Mouse (Mus musculus): ENCODE measurements around the gene Noc4l. TPM values are rescaled to one million over a fixed set of nuclear protein-coding genes. Genes with fewer than 3 reads are reported as not detected.

Gene Noc4l
- 53.3 and 55.5 TPM in 2 replicates for polyA plus RNA-seq (2011; ENCODE audit: insufficient read depth, insufficient read length, low read depth, missing spikeins)

DNA sequence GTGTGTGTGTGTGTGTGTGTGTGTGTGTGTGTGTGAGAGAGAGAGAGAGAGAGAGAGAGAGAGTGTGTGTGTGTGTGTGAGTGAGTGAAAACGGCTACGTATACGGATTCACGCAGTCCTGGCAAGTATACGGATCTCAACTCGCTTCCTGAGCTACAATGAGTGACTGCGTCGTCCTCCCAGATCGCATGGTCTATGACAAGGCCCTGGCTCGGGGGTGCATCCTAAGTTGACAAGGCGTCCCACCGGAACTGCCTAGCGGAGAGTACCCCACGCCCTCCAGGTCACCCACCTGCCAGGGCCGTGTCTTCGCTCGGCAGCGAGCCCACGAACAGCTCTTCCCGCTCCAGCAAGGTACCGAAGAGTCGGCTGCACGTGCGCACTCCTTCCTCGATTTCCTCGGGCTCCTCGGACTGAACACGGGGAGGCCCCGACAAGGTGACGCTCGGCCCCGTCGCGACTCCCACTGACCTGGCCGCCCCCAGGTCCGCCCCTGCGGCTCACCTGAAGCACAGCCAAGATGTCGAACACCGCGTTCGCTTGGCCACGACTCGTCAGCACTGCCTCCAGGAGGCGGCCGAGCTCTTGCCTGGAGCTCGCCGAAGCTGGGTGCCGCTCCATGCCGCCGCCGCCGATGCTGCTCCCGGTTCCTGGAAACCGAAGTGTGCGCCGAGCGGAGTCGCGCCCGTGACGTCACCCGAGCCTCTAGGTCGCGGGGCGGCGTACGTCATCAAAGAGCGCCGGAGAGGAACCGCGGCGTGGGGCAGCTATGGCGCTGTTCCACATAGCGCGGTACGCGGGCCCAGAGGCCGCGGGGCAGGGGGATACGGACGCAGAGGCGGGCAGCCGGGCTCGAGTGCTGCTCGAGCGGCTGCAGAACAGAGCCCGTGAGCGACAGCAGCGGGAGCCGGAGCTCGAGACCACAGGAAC is at the start of gene Noc4l, which contains the start of gene Ddx51:
Gene Noc4l (minus strand): TSS at position 699 of the 930 bp plus-strand sequence.
Gene Ddx51 (plus strand): TSS at position 733 of the 930 bp plus-strand sequence.
- TF ChIP-seq POLR2A (IDR thresholded peaks at IDR 0.05; ENCODE audit: insufficient read depth, low read length) = no peak
- TF ChIP-seq EP300 (IDR thresholded peaks at IDR 0.05; ENCODE audit: insufficient read depth, low read depth, low read length) = no peak
- no peak for TF ChIP-seq CTCF (IDR thresholded peaks at IDR 0.05; ENCODE audit: low read depth, low read length)
- Histone ChIP-seq H3K9me3 (replicated peaks; ENCODE audit: control insufficient read depth, insufficient read depth, low read length, poor library complexity, severe bottlenecking) (no peaks in the 10 kb centered on the region), H3K9ac (ENCODE audit: low read depth, poor library complexity, severe bottlenecking) (peak within 1 kb of the TSS; percentile 76), H3K4me3 (ENCODE audit: low read depth, low read length) (peak within 1 kb of the TSS; percentile 86), H3K36me3 (ENCODE audit: control insufficient read depth, insufficient read depth, low read length, poor library complexity, severe bottlenecking) (peaks cover 46% of the 10 kb centered on the region), H3K27me3 (ENCODE audit: control insufficient read depth, insufficient read depth, low read length, poor library complexity, severe bottlenecking) (no peaks in the 10 kb centered on the region), H3K27ac (ENCODE audit: insufficient read depth, low read length) (no peak within 1 kb of the TSS), H3K4me1 (ENCODE audit: control insufficient read depth, insufficient read depth, low read length) (no peaks in the 10 kb centered on the region)

DNA sequence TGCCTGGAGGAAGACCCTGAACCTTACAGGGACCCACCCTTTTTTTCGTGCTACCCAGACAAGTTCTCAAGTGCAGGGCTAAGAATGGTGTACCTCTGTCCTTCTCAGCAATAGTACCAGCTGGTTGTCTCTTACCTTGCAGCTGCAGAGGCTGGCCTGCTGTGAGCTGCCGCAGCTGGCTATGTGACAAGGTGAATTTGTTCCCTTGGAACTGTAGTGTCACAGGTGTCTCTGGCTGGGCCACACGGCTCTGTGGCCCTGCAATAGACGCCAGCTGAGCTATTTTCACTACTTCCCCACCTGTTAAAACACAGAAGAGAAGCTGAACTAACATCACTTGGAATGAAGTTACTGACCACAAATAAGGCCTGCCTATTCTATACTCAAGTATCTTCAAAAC is 45.4 kb upstream of the Noc4l start:
- no peak overlapping the region for H3K9ac ChIP-seq (ENCODE audit: low read depth, poor library complexity, severe bottlenecking)
- H3K4me3 ChIP-seq (ENCODE audit: low read depth, low read length) = no peak overlapping the region
- H3K27ac ChIP-seq (ENCODE audit: insufficient read depth, low read length) = no peak overlapping the region
- H3K36me3 ChIP-seq (ENCODE audit: control insufficient read depth, insufficient read depth, low read length, poor library complexity, severe bottlenecking) = peaks cover 59% of the 10 kb centered on the region
- no peaks in the 10 kb centered on the region for H3K27me3 ChIP-seq (ENCODE audit: control insufficient read depth, insufficient read depth, low read length, poor library complexity, severe bottlenecking)
- TF ChIP-seq POLR2A (IDR thresholded peaks at IDR 0.05; ENCODE audit: insufficient read depth, low read length) (no peak), CTCF (IDR thresholded peaks at IDR 0.05; ENCODE audit: low read depth, low read length) (no peak), EP300 (IDR thresholded peaks at IDR 0.05; ENCODE audit: insufficient read depth, low read depth, low read length) (no peak)
- H3K4me1 ChIP-seq (ENCODE audit: control insufficient read depth, insufficient read depth, low read length) = no peaks in the 10 kb centered on the region
- H3K9me3 ChIP-seq (replicated peaks; ENCODE audit: control insufficient read depth, insufficient read depth, low read length, poor library complexity, severe bottlenecking) = no peaks in the 10 kb centered on the region

DNA sequence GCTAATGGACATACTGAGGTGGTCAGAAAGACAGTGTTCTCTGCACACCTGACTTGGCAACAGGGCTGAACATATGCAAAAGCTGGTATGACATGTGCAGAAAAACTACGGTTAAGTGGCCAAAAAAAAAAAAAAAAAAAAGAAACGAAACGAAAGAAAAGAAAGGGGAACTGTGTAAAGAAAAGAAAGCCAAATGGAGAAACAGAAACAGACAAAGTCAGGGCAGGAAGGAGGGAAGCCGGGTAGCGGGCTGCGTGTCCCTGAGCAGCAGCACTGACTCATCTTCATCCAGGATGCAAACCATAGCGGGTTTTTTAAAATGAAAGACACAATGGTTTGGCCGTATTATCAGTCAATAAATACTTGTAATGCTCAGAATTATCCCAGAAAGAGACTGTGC is 28.8 kb upstream of the Noc4l start:
- no peaks in the 10 kb centered on the region for H3K4me1 ChIP-seq (ENCODE audit: control insufficient read depth, insufficient read depth, low read length)
- H3K9me3 ChIP-seq (replicated peaks; ENCODE audit: control insufficient read depth, insufficient read depth, low read length, poor library complexity, severe bottlenecking) = no peaks in the 10 kb centered on the region
- H3K4me3 ChIP-seq (ENCODE audit: low read depth, low read length) = no peak overlapping the region
- H3K27ac ChIP-seq (ENCODE audit: insufficient read depth, low read length) = no peak overlapping the region
- H3K9ac ChIP-seq (ENCODE audit: low read depth, poor library complexity, severe bottlenecking) = no peak overlapping the region
- H3K27me3 ChIP-seq (ENCODE audit: control insufficient read depth, insufficient read depth, low read length, poor library complexity, severe bottlenecking) = no peaks in the 10 kb centered on the region
- TF ChIP-seq EP300 (IDR thresholded peaks at IDR 0.05; ENCODE audit: insufficient read depth, low read depth, low read length) (no peak), POLR2A (IDR thresholded peaks at IDR 0.05; ENCODE audit: insufficient read depth, low read length) (no peak), CTCF (IDR thresholded peaks at IDR 0.05; ENCODE audit: low read depth, low read length) (no peak)
- peaks cover 68% of the 10 kb centered on the region for H3K36me3 ChIP-seq (ENCODE audit: control insufficient read depth, insufficient read depth, low read length, poor library complexity, severe bottlenecking)

DNA sequence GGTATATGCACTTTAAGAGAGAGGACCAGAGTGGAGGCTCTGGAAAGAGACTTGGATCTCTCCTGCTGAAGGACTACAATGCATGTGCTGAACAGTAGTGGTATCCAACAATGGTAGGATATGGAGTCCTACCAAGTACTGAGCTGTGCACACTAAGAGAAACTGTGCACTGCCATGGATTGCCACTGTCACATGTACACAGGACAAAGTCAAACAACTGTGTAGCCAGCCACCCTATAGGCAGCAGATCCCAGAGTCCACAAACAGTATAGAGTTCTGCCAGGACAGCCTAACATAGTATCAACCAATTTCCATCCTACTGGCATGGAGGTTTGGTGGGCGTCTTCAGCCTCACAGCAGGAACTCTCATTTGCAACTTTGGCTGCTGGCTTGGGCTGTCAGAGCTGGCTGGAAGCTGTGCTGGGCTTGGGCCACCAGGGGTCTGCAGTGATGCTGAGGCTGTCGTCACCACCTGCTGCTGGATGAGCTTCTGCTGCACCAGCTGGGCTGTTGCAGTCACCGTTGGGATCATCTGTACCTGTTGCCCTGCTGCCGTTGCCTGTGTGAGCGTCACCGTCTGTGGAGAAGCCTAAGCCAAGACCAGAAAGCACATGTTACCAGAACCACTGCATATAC is 12.4 kb upstream of the Noc4l start:
- Histone ChIP-seq H3K36me3 (ENCODE audit: control insufficient read depth, insufficient read depth, low read length, poor library complexity, severe bottlenecking) (peaks cover 43% of the 10 kb centered on the region), H3K4me3 (ENCODE audit: low read depth, low read length) (no peak overlapping the region), H3K9me3 (replicated peaks; ENCODE audit: control insufficient read depth, insufficient read depth, low read length, poor library complexity, severe bottlenecking) (no peaks in the 10 kb centered on the region), H3K4me1 (ENCODE audit: control insufficient read depth, insufficient read depth, low read length) (no peaks in the 10 kb centered on the region), H3K27ac (ENCODE audit: insufficient read depth, low read length) (no peak overlapping the region), H3K27me3 (ENCODE audit: control insufficient read depth, insufficient read depth, low read length, poor library complexity, severe bottlenecking) (no peaks in the 10 kb centered on the region), H3K9ac (ENCODE audit: low read depth, poor library complexity, severe bottlenecking) (no peak overlapping the region)
- TF ChIP-seq CTCF (IDR thresholded peaks at IDR 0.05; ENCODE audit: low read depth, low read length) = no peak
- TF ChIP-seq POLR2A (IDR thresholded peaks at IDR 0.05; ENCODE audit: insufficient read depth, low read length) = no peak
- TF ChIP-seq EP300 (IDR thresholded peaks at IDR 0.05; ENCODE audit: insufficient read depth, low read depth, low read length) = no peak

DNA sequence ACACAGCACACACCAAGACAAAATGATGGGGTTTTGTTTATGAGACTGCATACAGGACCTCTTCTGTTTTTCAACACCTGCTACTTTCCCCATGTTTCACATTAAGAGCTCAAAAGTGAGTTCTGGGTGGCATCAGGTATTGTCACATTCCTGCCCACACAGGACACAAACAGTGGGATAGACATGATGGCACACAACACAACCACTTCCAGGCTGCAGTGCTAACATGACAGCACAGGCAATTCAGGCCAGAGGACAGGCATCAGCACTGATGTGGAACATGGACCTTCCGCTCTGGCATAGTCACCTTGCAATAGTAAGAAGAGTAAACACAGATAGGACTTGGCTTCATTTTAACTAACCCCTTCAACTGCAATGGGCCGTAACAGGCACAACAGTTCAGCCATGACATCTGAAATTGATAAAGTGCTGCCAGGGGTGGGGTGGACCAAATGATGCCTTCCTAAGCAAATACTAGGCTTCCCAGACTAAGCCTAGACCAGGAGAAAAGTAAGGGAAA is 11.6 kb upstream of the Noc4l start:
- Histone ChIP-seq H3K36me3 (ENCODE audit: control insufficient read depth, insufficient read depth, low read length, poor library complexity, severe bottlenecking) (peaks cover 40% of the 10 kb centered on the region), H3K4me1 (ENCODE audit: control insufficient read depth, insufficient read depth, low read length) (no peaks in the 10 kb centered on the region), H3K9me3 (replicated peaks; ENCODE audit: control insufficient read depth, insufficient read depth, low read length, poor library complexity, severe bottlenecking) (no peaks in the 10 kb centered on the region), H3K9ac (ENCODE audit: low read depth, poor library complexity, severe bottlenecking) (no peak overlapping the region), H3K27me3 (ENCODE audit: control insufficient read depth, insufficient read depth, low read length, poor library complexity, severe bottlenecking) (no peaks in the 10 kb centered on the region), H3K27ac (ENCODE audit: insufficient read depth, low read length) (no peak overlapping the region), H3K4me3 (ENCODE audit: low read depth, low read length) (no peak overlapping the region)
- no peak for TF ChIP-seq CTCF (IDR thresholded peaks at IDR 0.05; ENCODE audit: low read depth, low read length)
- no peak for TF ChIP-seq POLR2A (IDR thresholded peaks at IDR 0.05; ENCODE audit: insufficient read depth, low read length)
- TF ChIP-seq EP300 (IDR thresholded peaks at IDR 0.05; ENCODE audit: insufficient read depth, low read depth, low read length) = no peak
